Mouse (Mus musculus): ENCODE data around the gene Dhx33.

The Dhx33 gene

GRCm38 (mm10) chr11:71004316-71004773 is at the start of gene Dhx33:
Gene Dhx33, minus strand, starts transcription at chr11:71004437.
- DNase-seq (ENCODE audit: low spot score) = peak; percentile 78

GRCm38 (mm10) chr11:71052554-71052953 is 48.3 kb upstream of the Dhx33 start:
- DNase-seq (ENCODE audit: low spot score) = no peak

GRCm38 (mm10) chr11:71039526-71040298 is 35.5 kb upstream of the Dhx33 start:
- DNase-seq (ENCODE audit: low spot score) = no peak

- DNase-seq (ENCODE audit: low spot score) = no peak
These were observed 29.0 kb upstream of the Dhx33 start, which contains the start of gene 6330403K07Rik for GRCm38 (mm10) chr11:71033163-71033761. Gene 6330403K07Rik, minus strand, starts transcription at chr11:71033513.

GRCm38 (mm10) chr11:71032491-71033162 is 28.4 kb upstream of the Dhx33 start:
- DNase-seq (ENCODE audit: low spot score) = no peak

- DNase-seq (ENCODE audit: low spot score) = no peak
These were observed 27.8 kb upstream of the Dhx33 start for GRCm38 (mm10) chr11:71032070-71032469.

GRCm38 (mm10) chr11:71029403-71030118 is 25.3 kb upstream of the Dhx33 start:
- no peak for DNase-seq (ENCODE audit: low spot score)

- DNase-seq (ENCODE audit: low spot score) = no peak
These were observed 24.0 kb upstream of the Dhx33 start for GRCm38 (mm10) chr11:71028280-71028679.

GRCm38 (mm10) chr11:71019201-71020068 is 15.2 kb upstream of the Dhx33 start, which contains the start of the genes Mis12 and Derl2:
Gene Mis12, plus strand, starts transcription at chr11:71019611.
Gene Derl2, minus strand, starts transcription at chr11:71019841.
- DNase-seq (ENCODE audit: low spot score) = peak; percentile 93

- DNase-seq (ENCODE audit: low spot score) = no peak
These were observed 14.4 kb upstream of the Dhx33 start for GRCm38 (mm10) chr11:71018416-71019200.

- no peak for DNase-seq (ENCODE audit: low spot score)
These were observed 12.8 kb upstream of the Dhx33 start for GRCm38 (mm10) chr11:71017051-71017450.

- DNase-seq (ENCODE audit: low spot score) = no peak
These were observed 8.5 kb upstream of the Dhx33 start for GRCm38 (mm10) chr11:71012743-71013142.

GRCm38 (mm10) chr11:71008321-71008720 is 4.1 kb upstream of the Dhx33 start:
- DNase-seq (ENCODE audit: low spot score) = no peak

- no peak for DNase-seq (ENCODE audit: low spot score)
These were observed 3.6 kb upstream of the Dhx33 start for GRCm38 (mm10) chr11:71007831-71008230.

- DNase-seq (ENCODE audit: low spot score) = no peak
These were observed 2.8 kb upstream of the Dhx33 start for GRCm38 (mm10) chr11:71007026-71007425.

- no peak for DNase-seq (ENCODE audit: low spot score)
These were observed 809 bp upstream of the Dhx33 start for GRCm38 (mm10) chr11:71005046-71005445.

GRCm38 (mm10) chr11:71003611-71004315 is 474 bp downstream of the Dhx33 start:
- no peak for DNase-seq (ENCODE audit: low spot score)

- no peak for DNase-seq (ENCODE audit: low spot score)
These were observed 3.1 kb downstream of the Dhx33 start for GRCm38 (mm10) chr11:71001167-71001566.

- peak; percentile 94 for DNase-seq (ENCODE audit: low spot score)
These were observed 21.5 kb downstream of the Dhx33 start, which contains the start of gene C1qbp for GRCm38 (mm10) chr11:70982557-70983228. Gene C1qbp, minus strand, starts transcription at chr11:70983026.
